Mouse (Mus musculus) neural tube, embryonic 13.5 days (tissue): ENCODE measurements at regions not wholly inside any gene's neighbourhood (a gene's known extent, or its start where the extent isn't known, plus 50 kb on each side); places are given as distances from the start of the nearest gene placed in this dataset.

Experiments
- ATAC-seq: fragments of 200-750 bp; cut with Nextera tagmentation; 2 replicates; pipeline ENCODE4 v1.8.0; 2017; ENCODE audit warnings: low read depth, mild to moderate bottlenecking, moderate TSS enrichment, moderate library complexity
- H3K27ac ChIP-seq: fragments of 300-500 bp; sonication (generic); replicated peaks from 2 replicates; pipeline ENCODE4 v1.5.1; 2015; ENCODE audit warnings: moderate library complexity, mild to moderate bottlenecking, inconsistent platforms
- H3K27me3 ChIP-seq: fragments of 300-500 bp; sonication (generic); 2 replicates; pipeline ENCODE4 v1.6.1; 2015; ENCODE audit warnings: mild to moderate bottlenecking, inconsistent platforms
- H3K36me3 ChIP-seq: fragments of 300-500 bp; sonication (generic); 2 replicates; pipeline ENCODE4 v1.6.1; 2015; ENCODE audit warnings: mild to moderate bottlenecking, inconsistent platforms
- H3K4me1 ChIP-seq: fragments of 300-500 bp; sonication (generic); replicated peaks from 2 replicates; pipeline ENCODE4 v1.6.1; 2015; ENCODE audit warnings: inconsistent platforms
- H3K4me2 ChIP-seq: fragments of 300-500 bp; sonication (generic); 2 replicates; pipeline ENCODE4 v1.6.1; 2015; ENCODE audit warnings: inconsistent platforms, mild to moderate bottlenecking, moderate library complexity
- H3K4me3 ChIP-seq: fragments of 300-500 bp; sonication (generic); 2 replicates; pipeline ENCODE4 v1.5.1; 2015; ENCODE audit warnings: mild to moderate bottlenecking, inconsistent platforms
- H3K9ac ChIP-seq: fragments of 300-500 bp; sonication (generic); 2 replicates; pipeline ENCODE4 v1.6.1; 2015; ENCODE audit warnings: moderate library complexity, mild to moderate bottlenecking, inconsistent platforms
- H3K9me3 ChIP-seq: fragments of 300-500 bp; sonication (generic); 2 replicates; pipeline ENCODE4 v1.6.1; 2016; ENCODE audit warnings: inconsistent platforms
- WGBS: fragments of 180-500 bp; shearing (Covaris S2); methylation state at CpG from one replicate; pipeline ENCODE4 v1.1.7; 2015; 5-methylcytosine and 5-hydroxymethylcytosine counted together

DNA sequence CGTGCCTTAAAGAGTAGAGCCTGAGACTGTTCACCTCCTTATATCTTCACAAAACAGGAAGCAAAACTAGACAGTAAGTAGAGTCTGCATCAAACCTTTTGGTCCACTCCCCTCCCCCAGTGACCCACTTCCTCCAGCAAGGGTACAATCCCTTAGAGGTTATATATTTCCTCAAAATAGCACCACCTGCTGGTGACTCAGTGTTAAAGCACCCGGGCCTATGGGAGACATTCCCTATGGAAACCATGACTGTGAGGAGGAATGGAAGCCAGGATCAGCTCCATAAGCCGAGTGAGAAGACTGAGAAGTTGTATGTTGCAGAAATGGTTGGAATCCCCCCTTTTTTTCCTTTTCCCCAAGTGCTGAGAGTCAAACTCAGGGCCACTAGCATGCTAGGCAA lies 66.5 kb upstream of the 4931429L15Rik start:
- Histone ChIP-seq H3K4me3 (no peak overlapping the region), H3K4me1 (peaks cover 23% of the 10 kb centered on the region), H3K9ac (no peak overlapping the region), H3K36me3 (no peaks in the 10 kb centered on the region), H3K27ac (no peak overlapping the region), H3K4me2 (no peak overlapping the region), H3K27me3 (0 out of 2 replicates have a peak, but pooled peaks cover 6% of the 10 kb centered on the region), H3K9me3 (no peaks in the 10 kb centered on the region)
- 91% methylated on average over 3 of the region's 3 CpGs for WGBS
- no peak for ATAC-seq

DNA sequence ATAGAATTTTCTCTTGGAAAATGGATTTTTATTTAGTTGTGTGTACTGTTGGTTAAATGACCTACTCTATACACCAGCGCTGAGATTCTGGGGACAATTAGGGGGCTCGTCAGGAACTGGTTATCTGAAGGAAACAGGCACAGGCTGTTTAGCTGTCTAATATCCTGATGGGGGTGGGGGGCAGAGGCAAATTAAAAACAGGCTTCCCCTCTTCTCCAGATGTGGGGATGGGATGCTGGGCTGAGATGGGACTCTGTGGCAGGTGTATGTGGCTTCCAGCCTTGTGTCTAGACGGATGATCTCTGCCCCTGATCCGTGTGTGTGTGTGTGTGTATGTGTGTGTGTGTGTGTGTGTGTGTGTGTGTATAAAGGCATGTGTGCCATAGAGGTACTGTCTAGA lies 61.6 kb upstream of the 4931429L15Rik start:
- no peak for ATAC-seq
- 0 out of 2 replicates have a peak, but pooled peaks cover 4% of the 10 kb centered on the region for H3K4me1 ChIP-seq
- H3K36me3 ChIP-seq, result no peaks in the 10 kb centered on the region
- H3K27me3 ChIP-seq, result 0 out of 2 replicates have a peak, but pooled peaks cover 4% of the 10 kb centered on the region
- no peaks in the 10 kb centered on the region for H3K9me3 ChIP-seq
- no peak overlapping the region for H3K4me2 ChIP-seq
- H3K27ac ChIP-seq, result no peak overlapping the region
- H3K4me3 ChIP-seq, result no peak overlapping the region
- no peak overlapping the region for H3K9ac ChIP-seq
- 73% methylated on average over 4 of the region's 4 CpGs for WGBS

DNA sequence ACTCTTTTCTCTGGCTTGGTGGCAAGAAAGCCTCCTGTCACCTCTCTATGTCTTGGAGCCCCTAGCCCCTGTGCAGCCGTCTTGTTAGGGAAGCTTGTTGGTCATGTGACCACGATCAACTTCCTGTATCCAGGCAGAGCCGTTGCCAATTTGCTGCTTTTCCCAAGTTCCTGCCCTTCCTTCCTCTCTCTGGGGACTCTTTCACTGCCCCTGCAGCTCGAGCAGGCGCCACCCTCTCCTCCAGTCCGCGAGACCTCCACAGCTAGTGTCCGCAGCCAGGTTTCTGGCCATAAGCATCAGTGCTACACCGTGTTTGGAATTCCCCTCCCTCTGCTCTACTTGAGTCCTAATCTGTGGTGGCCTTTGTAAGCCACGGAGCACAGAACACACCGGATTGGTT lies 59.7 kb upstream of the 4931429L15Rik start:
- 0 out of 2 replicates have a peak, but pooled peaks cover 4% of the 10 kb centered on the region for H3K27me3 ChIP-seq
- WGBS, result 77% methylated on average over 11 of the region's 11 CpGs
- no peak for ATAC-seq

DNA sequence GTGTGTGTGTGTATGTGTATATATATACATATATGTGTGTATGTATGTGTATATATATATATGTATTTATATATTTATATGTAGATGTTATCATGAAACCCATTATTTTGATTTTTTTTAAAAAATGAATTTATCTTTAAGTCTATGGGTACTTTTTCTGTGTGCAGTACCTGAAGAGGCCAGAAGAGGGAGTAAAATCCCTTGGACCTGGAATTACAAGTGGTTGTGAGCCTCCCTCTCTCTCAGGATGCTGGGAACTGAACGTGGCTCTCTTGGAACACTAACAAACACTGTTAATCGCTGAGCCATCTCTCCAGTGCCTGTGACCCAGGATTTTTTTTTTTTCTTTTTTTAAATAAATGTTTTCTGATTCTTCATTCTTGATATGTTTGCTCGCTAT lies 58.6 kb upstream of the 4931429L15Rik start:
- H3K27me3 ChIP-seq, result 0 out of 2 replicates have a peak, but pooled peaks cover 4% of the 10 kb centered on the region
- 92% methylated on average over 3 of the region's 3 CpGs for WGBS
- no peak overlapping the region for H3K27ac ChIP-seq
- H3K9me3 ChIP-seq, result no peaks in the 10 kb centered on the region
- ATAC-seq, result no peak
- H3K9ac ChIP-seq, result no peak overlapping the region
- H3K4me1 ChIP-seq, result no peaks in the 10 kb centered on the region
- H3K36me3 ChIP-seq, result no peaks in the 10 kb centered on the region
- no peak overlapping the region for H3K4me3 ChIP-seq
- no peak overlapping the region for H3K4me2 ChIP-seq

More for the DNA sequence above, 59.7 kb upstream of the 4931429L15Rik start:
- 0 out of 2 replicates have a peak, but pooled peaks cover 4% of the 10 kb centered on the region for H3K4me1 ChIP-seq
- H3K36me3 ChIP-seq, result no peaks in the 10 kb centered on the region
- H3K4me2 ChIP-seq, result no peak overlapping the region
- H3K9me3 ChIP-seq, result no peaks in the 10 kb centered on the region
- H3K4me3 ChIP-seq, result no peak overlapping the region
- no peak overlapping the region for H3K27ac ChIP-seq
- H3K9ac ChIP-seq, result no peak overlapping the region
